Mouse (Mus musculus): ENCODE measurements around the gene Gfod1. TPM values are rescaled to one million over a fixed set of nuclear protein-coding genes. Genes with fewer than 3 reads are reported as not detected.
A peak's percentile ranks its signal among the peaks of the same experiment; 100 is the strongest.

The Gfod1 gene
- polyA plus RNA-seq, 1 experiment from 2014 or later: 2.7 TPM

- no peak for ATAC-seq (ENCODE audit: low FRiP score)
- Histone ChIP-seq H3K27ac (replicated peaks) (no peak overlapping the region), H3K9me3 (replicated peaks) (no peaks in the 10 kb centered on the region), H3K27me3 (replicated peaks) (no peaks in the 10 kb centered on the region), H3K36me3 (no peaks in the 10 kb centered on the region), H3K4me2 (no peak overlapping the region), H3K4me1 (no peaks in the 10 kb centered on the region), H3K9ac (replicated peaks) (no peak overlapping the region), H3K4me3 (replicated peaks) (no peak overlapping the region)
- whole genome bisulfite sequencing: 75% methylated on average over 2 of the region's 2 CpGs
Observed at GRCm38 (mm10) chr13:43321492-43321891, 17.5 kb upstream of the Gfod1 start.

- ATAC-seq (ENCODE audit: low FRiP score): no peak
- WGBS: 89% methylated on average over 3 of the region's 3 CpGs
- H3K9me3 ChIP-seq (replicated peaks): no peaks in the 10 kb centered on the region
Observed at GRCm38 (mm10) chr13:43319396-43319795, 15.4 kb upstream of the Gfod1 start.

GRCm38 (mm10) chr13:43317411-43317810 is 13.4 kb upstream of the Gfod1 start:
- no peaks in the 10 kb centered on the region for H3K27me3 ChIP-seq (replicated peaks)
- H3K36me3 ChIP-seq: no peaks in the 10 kb centered on the region
- H3K4me1 ChIP-seq: no peaks in the 10 kb centered on the region
- ATAC-seq (ENCODE audit: low FRiP score): no peak
- H3K4me2 ChIP-seq: no peak overlapping the region
- H3K4me3 ChIP-seq (replicated peaks): no peak overlapping the region
- no peak overlapping the region for H3K27ac ChIP-seq (replicated peaks)
- WGBS: 80% methylated on average over 5 of the region's 5 CpGs
- H3K9me3 ChIP-seq (replicated peaks): no peaks in the 10 kb centered on the region
- H3K9ac ChIP-seq (replicated peaks): no peak overlapping the region

More at GRCm38 (mm10) chr13:43319396-43319795, 15.4 kb upstream of the Gfod1 start:
- Histone ChIP-seq H3K27ac (replicated peaks) (no peak overlapping the region), H3K4me3 (replicated peaks) (no peak overlapping the region), H3K27me3 (replicated peaks) (no peaks in the 10 kb centered on the region), H3K9ac (replicated peaks) (no peak overlapping the region), H3K4me1 (no peaks in the 10 kb centered on the region), H3K36me3 (no peaks in the 10 kb centered on the region), H3K4me2 (no peak overlapping the region)

- WGBS: 74% methylated on average over 15 of the region's 15 CpGs
- no peak overlapping the region for H3K27ac ChIP-seq (replicated peaks)
Observed at GRCm38 (mm10) chr13:43305181-43305924, 1.4 kb upstream of the Gfod1 start.

GRCm38 (mm10) chr13:43304700-43305099 is 728 bp upstream of the Gfod1 start:
- Histone ChIP-seq H3K4me2 (peak overlapping the region; percentile 79), H3K4me1 (peaks cover 40% of the 10 kb centered on the region), H3K36me3 (no peaks in the 10 kb centered on the region), H3K27me3 (replicated peaks) (no peaks in the 10 kb centered on the region), H3K9me3 (replicated peaks) (no peaks in the 10 kb centered on the region), H3K27ac (replicated peaks) (peak overlapping the region; percentile 90), H3K9ac (replicated peaks) (peak overlapping the region; percentile 80; the same call in 1 of the 2 replicates), H3K4me3 (replicated peaks) (peak overlapping the region; percentile 80)
- ATAC-seq (ENCODE audit: low FRiP score): peak; percentile 30
- 25% methylated on average over 11 of the region's 11 CpGs for WGBS

More at GRCm38 (mm10) chr13:43305181-43305924, 1.4 kb upstream of the Gfod1 start:
- Histone ChIP-seq H3K4me1 (peaks cover 33% of the 10 kb centered on the region), H3K27me3 (replicated peaks) (no peaks in the 10 kb centered on the region), H3K36me3 (no peaks in the 10 kb centered on the region), H3K4me2 (peak overlapping the region; percentile 79; the same call in 1 of the 2 replicates), H3K9ac (replicated peaks) (no peak overlapping the region), H3K9me3 (replicated peaks) (no peaks in the 10 kb centered on the region), H3K4me3 (replicated peaks) (no peak overlapping the region)
- ATAC-seq (ENCODE audit: low FRiP score): no peak

- ATAC-seq (ENCODE audit: low FRiP score): peak; percentile 39
- Histone ChIP-seq H3K4me1 (peaks cover 46% of the 10 kb centered on the region), H3K4me3 (replicated peaks) (peak overlapping the region; percentile 80), H3K27me3 (replicated peaks) (no peaks in the 10 kb centered on the region), H3K4me2 (peak overlapping the region; percentile 79), H3K27ac (replicated peaks) (peak overlapping the region; percentile 90), H3K9me3 (replicated peaks) (no peaks in the 10 kb centered on the region), H3K9ac (replicated peaks) (peak overlapping the region; percentile 80), H3K36me3 (no peaks in the 10 kb centered on the region)
- WGBS: under 1% methylated on average over 78 of the region's 78 CpGs
Observed at GRCm38 (mm10) chr13:43303161-43303965, 609 bp downstream of the Gfod1 start.

GRCm38 (mm10) chr13:43302651-43303160 is 1.3 kb downstream of the Gfod1 start:
- ATAC-seq (ENCODE audit: low FRiP score): peak; percentile 6; the same call in 1 of the 2 replicates

GRCm38 (mm10) chr13:43302239-43302638 is 1.7 kb downstream of the Gfod1 start:
- Histone ChIP-seq H3K27ac (replicated peaks) (peak overlapping the region; percentile 90), H3K4me2 (peak overlapping the region; percentile 79), H3K9ac (replicated peaks) (peak overlapping the region; percentile 80), H3K36me3 (no peaks in the 10 kb centered on the region), H3K4me3 (replicated peaks) (peak overlapping the region; percentile 80), H3K27me3 (replicated peaks) (no peaks in the 10 kb centered on the region), H3K4me1 (peaks cover 46% of the 10 kb centered on the region), H3K9me3 (replicated peaks) (no peaks in the 10 kb centered on the region)
- no peak for ATAC-seq (ENCODE audit: low FRiP score)
- WGBS: 1% methylated on average over 11 of the region's 11 CpGs

More at GRCm38 (mm10) chr13:43302651-43303160, 1.3 kb downstream of the Gfod1 start:
- Histone ChIP-seq H3K4me2 (peak overlapping the region; percentile 79), H3K27ac (replicated peaks) (peak overlapping the region; percentile 90), H3K36me3 (no peaks in the 10 kb centered on the region), H3K4me3 (replicated peaks) (peak overlapping the region; percentile 80), H3K27me3 (replicated peaks) (no peaks in the 10 kb centered on the region), H3K9ac (replicated peaks) (peak overlapping the region; percentile 80), H3K9me3 (replicated peaks) (no peaks in the 10 kb centered on the region), H3K4me1 (peaks cover 46% of the 10 kb centered on the region)
- under 1% methylated on average over 19 of the region's 19 CpGs for WGBS

- H3K4me1 ChIP-seq: peaks cover 49% of the 10 kb centered on the region
- ATAC-seq (ENCODE audit: low FRiP score): no peak
- H3K36me3 ChIP-seq: no peaks in the 10 kb centered on the region
- peak overlapping the region; percentile 80 for H3K4me3 ChIP-seq (replicated peaks)
- WGBS: 25% methylated on average over 9 of the region's 9 CpGs
- H3K9ac ChIP-seq (replicated peaks): peak overlapping the region; percentile 3; the same call in 1 of the 2 replicates
- no peaks in the 10 kb centered on the region for H3K9me3 ChIP-seq (replicated peaks)
- H3K4me2 ChIP-seq: peak overlapping the region; percentile 79
- no peaks in the 10 kb centered on the region for H3K27me3 ChIP-seq (replicated peaks)
- no peak overlapping the region for H3K27ac ChIP-seq (replicated peaks)
Observed at GRCm38 (mm10) chr13:43300906-43301305, 3.1 kb downstream of the Gfod1 start.

- no peaks in the 10 kb centered on the region for H3K27me3 ChIP-seq (replicated peaks)
- H3K4me3 ChIP-seq (replicated peaks): peak overlapping the region; percentile 80; the same call in 1 of the 2 replicates
- peak overlapping the region; percentile 79 for H3K4me2 ChIP-seq
- peak overlapping the region; percentile 3; the same call in 1 of the 2 replicates for H3K9ac ChIP-seq (replicated peaks)
- 15% methylated on average over 5 of the region's 5 CpGs for WGBS
- ATAC-seq (ENCODE audit: low FRiP score): no peak
- H3K4me1 ChIP-seq: peaks cover 50% of the 10 kb centered on the region
- no peaks in the 10 kb centered on the region for H3K36me3 ChIP-seq
- no peak overlapping the region for H3K27ac ChIP-seq (replicated peaks)
- no peaks in the 10 kb centered on the region for H3K9me3 ChIP-seq (replicated peaks)
Observed at GRCm38 (mm10) chr13:43300366-43300765, 3.6 kb downstream of the Gfod1 start.

GRCm38 (mm10) chr13:43299171-43299570 is 4.8 kb downstream of the Gfod1 start:
- no peak overlapping the region for H3K27ac ChIP-seq (replicated peaks)
- 51% methylated on average over 5 of the region's 5 CpGs for WGBS
- no peaks in the 10 kb centered on the region for H3K9me3 ChIP-seq (replicated peaks)
- no peaks in the 10 kb centered on the region for H3K27me3 ChIP-seq (replicated peaks)
- no peak for ATAC-seq (ENCODE audit: low FRiP score)
- no peak overlapping the region for H3K4me3 ChIP-seq (replicated peaks)
- H3K4me1 ChIP-seq: peaks cover 45% of the 10 kb centered on the region
- no peaks in the 10 kb centered on the region for H3K36me3 ChIP-seq
- H3K9ac ChIP-seq (replicated peaks): no peak overlapping the region
- peak overlapping the region; percentile 79 for H3K4me2 ChIP-seq

All from neural tube, embryonic 15.5 days (tissue).